Mouse (Mus musculus) heart, adult 2 months (tissue): ENCODE results near the gene Arnt2.

Experiments
- CTCF ChIP-seq: fragments of 200-600 bp; IDR thresholded peaks from 2 replicates; pipeline ENCODE4 v1.8.1; 2022; ENCODE audit warnings: antibody characterized with exemption, mild to moderate bottlenecking, moderate library complexity
- EP300 ChIP-seq: fragments of 200-500 bp; IDR thresholded peaks from 2 replicates; pipeline ENCODE4 v1.6.1; 2011; ENCODE audit warnings: low read depth, low read length, control low read depth; ENCODE audit not compliant: insufficient read depth
- POLR2A ChIP-seq: fragments of 200-500 bp; IDR thresholded peaks from 2 replicates; pipeline ENCODE4 v1.6.1; 2011; ENCODE audit warnings: mild to moderate bottlenecking, low read depth, low read length, control low read depth; ENCODE audit not compliant: insufficient read depth

- no peak for TF ChIP-seq CTCF
- TF ChIP-seq POLR2A, result no peak
- TF ChIP-seq EP300, result no peak
Measured at GRCm38 (mm10) chr7:84427221-84427620, 17.2 kb upstream of the Arnt2 start.
